Mouse (Mus musculus): ENCODE results near the gene Sema4g. TPM values are rescaled to one million over a fixed set of nuclear protein-coding genes. Genes with fewer than 3 reads are reported as not detected.

The Sema4g gene
- total and polyA plus RNA-seq, 2 experiments from 2014 or later, result 12.1 to 54.7 TPM

- Histone ChIP-seq H3K36me3 (ENCODE audit: insufficient read depth) (no peaks in the 10 kb centered on the region; the same call in 1 of the 2 replicates), H3K4me2 (ENCODE audit: low read depth) (no peak overlapping the region), H3K9me3 (ENCODE audit: low read length) (no peaks in the 10 kb centered on the region), H3K4me3 (ENCODE audit: low read depth, low read length) (no peak overlapping the region), H3K27me3 (ENCODE audit: insufficient read depth, low read length) (no peaks in the 10 kb centered on the region), H3K4me1 (ENCODE audit: insufficient read depth) (peaks cover 14% of the 10 kb centered on the region), H3K9ac (no peak overlapping the region), H3K27ac (ENCODE audit: low read depth, low read length) (no peak overlapping the region)
- DNase-seq, result no peak
- no peak for TF ChIP-seq CTCF (IDR thresholded peaks at IDR 0.05; ENCODE audit: low read depth)
- ATAC-seq, result no peak
- WGBS, result 65% methylated on average over 11 of the region's 11 CpGs
These were observed 55.6 kb downstream of the Sema4g start for GRCm38 (mm10) chr19:45044389-45044927.

- DNase-seq, result no peak
- H3K4me1 ChIP-seq (ENCODE audit: insufficient read depth), result peaks cover 15% of the 10 kb centered on the region
- H3K4me2 ChIP-seq (ENCODE audit: low read depth), result no peak overlapping the region
- no peak for ATAC-seq
- H3K36me3 ChIP-seq (ENCODE audit: insufficient read depth), result no peaks in the 10 kb centered on the region; the same call in 1 of the 2 replicates
- H3K9me3 ChIP-seq (ENCODE audit: low read length), result no peaks in the 10 kb centered on the region
- H3K4me3 ChIP-seq (ENCODE audit: low read depth, low read length), result no peak overlapping the region
- WGBS, result 56% methylated on average over 15 of the region's 15 CpGs
- H3K9ac ChIP-seq, result no peak overlapping the region
- no peak overlapping the region for H3K27ac ChIP-seq (ENCODE audit: low read depth, low read length)
- no peaks in the 10 kb centered on the region for H3K27me3 ChIP-seq (ENCODE audit: insufficient read depth, low read length)
- TF ChIP-seq CTCF (IDR thresholded peaks at IDR 0.05; ENCODE audit: low read depth), result no peak
These were observed 56.3 kb downstream of the Sema4g start for GRCm38 (mm10) chr19:45045236-45045635.

- TF ChIP-seq CTCF (IDR thresholded peaks at IDR 0.05; ENCODE audit: low read depth), result no peak
- DNase-seq, result no peak
- WGBS, result 85% methylated on average over 5 of the region's 5 CpGs
- H3K27ac ChIP-seq (ENCODE audit: low read depth, low read length), result peak within 1 kb of the TSS; percentile 96
- peak within 1 kb of the TSS; percentile 67 for H3K4me3 ChIP-seq (ENCODE audit: low read depth, low read length)
- no peaks in the 10 kb centered on the region for H3K27me3 ChIP-seq (ENCODE audit: insufficient read depth, low read length)
- H3K4me2 ChIP-seq (ENCODE audit: low read depth), result peak within 1 kb of the TSS; percentile 85
- H3K4me1 ChIP-seq (ENCODE audit: insufficient read depth), result peaks cover 15% of the 10 kb centered on the region
- H3K9me3 ChIP-seq (ENCODE audit: low read length), result no peaks in the 10 kb centered on the region
- peaks cover 3% of the 10 kb centered on the region for H3K36me3 ChIP-seq (ENCODE audit: insufficient read depth)
- no peak for ATAC-seq
- peak within 1 kb of the TSS; percentile 61 for H3K9ac ChIP-seq
These were observed 56.8 kb downstream of the Sema4g start, which contains the start of gene Pdzd7 for GRCm38 (mm10) chr19:45045651-45046050. Pdzd7 (minus strand) TSS chr19:45045717.

GRCm38 (mm10) chr19:45046523-45047321 lies 57.8 kb downstream of the Sema4g start:
- Histone ChIP-seq H3K4me2 (ENCODE audit: low read depth) (peak overlapping the region; percentile 85), H3K9ac (peak overlapping the region; percentile 61), H3K9me3 (ENCODE audit: low read length) (no peaks in the 10 kb centered on the region), H3K36me3 (ENCODE audit: insufficient read depth) (peaks cover 12% of the 10 kb centered on the region), H3K27ac (ENCODE audit: low read depth, low read length) (peak overlapping the region; percentile 96), H3K4me3 (ENCODE audit: low read depth, low read length) (peak overlapping the region; percentile 67), H3K4me1 (ENCODE audit: insufficient read depth) (peaks cover 15% of the 10 kb centered on the region), H3K27me3 (ENCODE audit: insufficient read depth, low read length) (no peaks in the 10 kb centered on the region)
- WGBS, result 1% methylated on average over 34 of the region's 34 CpGs
- 0 out of 2 replicates have a peak, but pooled peaks have one; percentile 9 for TF ChIP-seq CTCF (IDR thresholded peaks at IDR 0.05; ENCODE audit: low read depth)
- DNase-seq (peak; percentile 91), ATAC-seq (peak; percentile 60)

GRCm38 (mm10) chr19:45047417-45047934 lies 58.6 kb downstream of the Sema4g start, which contains the start of gene Sfxn3:
Sfxn3 (plus strand) TSS chr19:45047503.
- Histone ChIP-seq H3K27me3 (ENCODE audit: insufficient read depth, low read length) (no peaks in the 10 kb centered on the region), H3K4me1 (ENCODE audit: insufficient read depth) (peaks cover 15% of the 10 kb centered on the region), H3K36me3 (ENCODE audit: insufficient read depth) (peaks cover 19% of the 10 kb centered on the region), H3K9ac (peak within 1 kb of the TSS; percentile 61), H3K9me3 (ENCODE audit: low read length) (no peaks in the 10 kb centered on the region), H3K4me2 (ENCODE audit: low read depth) (peak within 1 kb of the TSS; percentile 85), H3K27ac (ENCODE audit: low read depth, low read length) (peak within 1 kb of the TSS; percentile 96), H3K4me3 (ENCODE audit: low read depth, low read length) (peak within 1 kb of the TSS; percentile 67)
- ATAC-seq (peak; percentile 89), DNase-seq (peak; percentile 96)
- peak; percentile 89 for TF ChIP-seq CTCF (IDR thresholded peaks at IDR 0.05; ENCODE audit: low read depth)
- WGBS, result 2% methylated on average over 26 of the region's 26 CpGs

GRCm38 (mm10) chr19:45047935-45048643 lies 59.2 kb downstream of the Sema4g start:
- no peak for TF ChIP-seq CTCF (IDR thresholded peaks at IDR 0.05; ENCODE audit: low read depth)
- DNase-seq (peak; percentile 82), ATAC-seq (peak; percentile 65)
- H3K9me3 ChIP-seq (ENCODE audit: low read length), result no peaks in the 10 kb centered on the region
- H3K4me2 ChIP-seq (ENCODE audit: low read depth), result peak overlapping the region; percentile 85
- peak overlapping the region; percentile 61 for H3K9ac ChIP-seq
- H3K36me3 ChIP-seq (ENCODE audit: insufficient read depth), result peaks cover 25% of the 10 kb centered on the region
- peaks cover 15% of the 10 kb centered on the region for H3K4me1 ChIP-seq (ENCODE audit: insufficient read depth)
- peak overlapping the region; percentile 67 for H3K4me3 ChIP-seq (ENCODE audit: low read depth, low read length)
- 5% methylated on average over 11 of the region's 11 CpGs for WGBS
- peak overlapping the region; percentile 96 for H3K27ac ChIP-seq (ENCODE audit: low read depth, low read length)
- H3K27me3 ChIP-seq (ENCODE audit: insufficient read depth, low read length), result no peaks in the 10 kb centered on the region

Data from forebrain, postnatal 0 days (tissue).